Mouse (Mus musculus) T-helper 2 cell (primary cell): ENCODE data around the gene D630039A03Rik.

ENCODE experiments used
- in situ Hi-C: fragments of 300-600 bp; cut with MboI, MseI; formaldehyde crosslinking; loops from one replicate; pipeline ENCODE4 v1.15.1; 2025; ENCODE audit warnings: high pct_unique_total_duplicates

D630039A03Rik gene

GRCm38 (mm10) chr4:57927464-57928205, 11.5 kb upstream of the D630039A03Rik start:
- in situ Hi-C loops, result no loop called here

DNA sequence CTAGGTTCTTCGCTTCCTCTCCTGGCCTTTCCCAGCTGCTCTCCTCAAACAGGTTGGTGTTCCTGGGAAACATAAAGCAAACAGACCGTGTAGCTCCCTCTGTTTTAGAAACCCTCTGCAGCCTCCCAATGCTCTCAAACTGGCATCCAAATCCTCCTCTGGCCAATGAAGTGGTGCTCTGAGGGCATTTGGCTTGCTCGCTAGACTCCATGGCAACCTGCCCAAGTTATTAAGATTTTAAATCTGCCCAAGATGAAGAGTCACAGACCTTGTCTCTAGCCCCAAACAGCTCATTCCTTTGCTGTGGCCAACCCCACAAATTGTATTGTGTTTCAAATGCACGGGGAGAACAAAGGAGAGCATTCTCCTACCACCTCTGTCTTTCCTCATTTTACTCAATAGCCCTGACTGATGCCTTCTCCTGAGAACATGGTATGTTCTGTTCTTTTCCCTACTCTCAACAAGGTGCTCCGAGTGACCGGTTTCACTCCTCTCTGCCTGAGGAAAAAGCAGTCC, 8.5 kb upstream of the D630039A03Rik start:
- in situ Hi-C loops, result loop anchor here (25.0 kb wide), 1 partner anchor 1162 kb away; no protein-coding TSS in a partner anchor

DNA sequence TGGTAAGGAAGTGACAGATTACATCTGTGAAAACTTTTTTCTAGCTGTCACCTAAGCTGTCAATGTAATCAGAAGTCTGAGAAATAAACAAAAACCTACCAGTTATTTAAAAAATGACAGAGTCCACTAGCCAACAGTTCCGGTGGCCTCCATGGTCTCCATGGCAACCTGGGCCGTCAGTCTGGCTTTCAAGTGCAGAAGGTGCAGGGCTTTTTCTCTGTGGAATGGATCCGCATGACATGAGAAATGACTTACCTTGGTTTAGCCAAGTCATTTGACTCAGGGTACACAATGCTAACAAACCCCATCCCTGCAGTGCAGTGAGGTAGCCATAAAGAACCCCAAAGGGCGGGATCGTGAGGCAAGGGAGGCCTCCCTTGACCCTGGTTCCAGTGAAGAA, 6.1 kb upstream of the D630039A03Rik start:
- in situ Hi-C loops, result loop anchor here (25.0 kb wide), 1 partner anchor 1160 kb away; no protein-coding TSS in a partner anchor

- in situ Hi-C loops, result loop anchor here (25.0 kb wide), 1 partner anchor 1158 kb away; no protein-coding TSS in a partner anchor
Measured at GRCm38 (mm10) chr4:57920522-57920921, 4.4 kb upstream of the D630039A03Rik start.

DNA sequence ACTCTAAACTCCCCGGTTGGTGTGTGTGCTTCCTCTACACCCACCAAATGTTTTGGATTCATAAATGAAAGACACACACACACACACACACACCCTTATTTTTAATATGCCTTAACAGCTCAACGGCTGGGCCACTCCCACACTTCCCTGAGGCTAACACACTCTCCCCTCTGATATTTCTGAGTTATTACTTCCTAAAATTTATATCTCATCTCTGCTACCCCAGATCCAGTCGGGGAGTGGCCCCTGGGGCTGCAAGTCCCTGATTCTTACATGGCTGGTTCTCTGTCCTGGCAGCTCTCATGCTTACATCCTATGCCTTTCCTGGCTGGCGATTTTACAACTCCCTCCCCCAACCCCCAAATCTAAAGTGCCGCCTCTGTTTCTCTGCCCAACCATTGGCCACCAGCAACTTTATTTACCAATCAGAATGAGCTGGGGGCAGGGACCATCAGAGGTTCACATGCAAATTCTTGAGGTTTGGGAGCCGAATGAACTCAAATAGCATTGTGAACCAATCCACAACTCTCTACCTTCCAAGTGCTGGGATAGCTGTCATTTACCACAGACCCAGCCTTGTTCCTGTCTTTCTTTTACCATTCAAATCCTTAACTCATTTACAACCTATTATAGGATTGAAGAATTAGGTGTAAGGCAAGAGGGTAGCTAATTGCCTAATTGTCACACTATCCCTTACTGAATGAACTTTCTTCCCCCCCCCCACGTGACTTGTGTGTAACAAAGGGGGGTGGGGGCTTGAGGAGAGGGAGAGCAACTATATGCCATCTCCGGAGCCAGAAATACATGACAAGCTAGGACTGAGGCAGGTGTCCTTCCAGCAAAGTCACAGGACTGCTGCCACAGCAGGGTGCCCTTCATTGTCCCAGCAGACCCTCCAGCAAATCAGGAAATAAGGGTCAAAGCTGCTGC, 3.7 kb upstream of the D630039A03Rik start:
- in situ Hi-C loops, result loop anchor here (25.0 kb wide), 1 partner anchor 1157 kb away; no protein-coding TSS in a partner anchor

- in situ Hi-C loops, result loop anchor here (25.0 kb wide), 1 partner anchor 1154 kb away; no protein-coding TSS in a partner anchor
Measured at GRCm38 (mm10) chr4:57916711-57917110, 614 bp upstream of the D630039A03Rik start.

DNA sequence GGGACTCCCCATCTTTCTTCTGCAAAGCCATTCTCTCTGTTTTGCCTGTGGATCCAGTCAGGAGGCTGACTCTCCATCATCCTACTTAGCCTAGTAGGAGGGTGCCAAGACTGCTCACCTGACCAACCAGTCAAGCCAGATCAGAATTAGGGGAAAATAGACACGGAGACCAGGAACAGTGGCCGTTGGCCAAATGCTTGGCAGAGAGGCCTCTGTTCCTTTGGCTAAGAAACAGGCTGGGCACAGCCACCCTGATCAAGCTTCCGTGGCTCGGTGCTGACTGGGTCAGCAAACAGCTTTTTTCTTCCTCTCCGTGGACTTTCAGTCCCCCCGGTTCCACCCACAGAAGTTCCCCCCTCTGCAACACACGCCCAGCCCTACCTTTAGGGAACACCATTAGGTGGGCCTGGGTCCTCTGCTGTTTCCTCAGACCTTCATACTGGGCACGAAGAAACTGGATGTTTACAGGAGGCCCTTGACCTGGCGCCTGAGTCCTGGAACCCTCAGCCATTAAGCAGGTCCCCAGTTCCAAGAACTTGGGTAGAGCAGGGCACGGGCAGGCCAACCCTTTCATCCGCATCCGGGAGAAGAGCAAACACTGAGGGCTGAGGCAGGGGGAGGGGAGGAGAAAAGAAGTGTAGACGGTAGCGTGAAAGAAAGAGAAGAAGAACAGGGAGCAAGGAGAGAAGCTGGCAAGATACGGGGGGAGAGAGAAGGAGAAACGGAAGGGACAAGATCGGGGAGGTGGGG, 706 bp downstream of the D630039A03Rik start:
- in situ Hi-C loops, result loop anchor here (25.0 kb wide), 1 partner anchor 1153 kb away; no protein-coding TSS in a partner anchor

DNA sequence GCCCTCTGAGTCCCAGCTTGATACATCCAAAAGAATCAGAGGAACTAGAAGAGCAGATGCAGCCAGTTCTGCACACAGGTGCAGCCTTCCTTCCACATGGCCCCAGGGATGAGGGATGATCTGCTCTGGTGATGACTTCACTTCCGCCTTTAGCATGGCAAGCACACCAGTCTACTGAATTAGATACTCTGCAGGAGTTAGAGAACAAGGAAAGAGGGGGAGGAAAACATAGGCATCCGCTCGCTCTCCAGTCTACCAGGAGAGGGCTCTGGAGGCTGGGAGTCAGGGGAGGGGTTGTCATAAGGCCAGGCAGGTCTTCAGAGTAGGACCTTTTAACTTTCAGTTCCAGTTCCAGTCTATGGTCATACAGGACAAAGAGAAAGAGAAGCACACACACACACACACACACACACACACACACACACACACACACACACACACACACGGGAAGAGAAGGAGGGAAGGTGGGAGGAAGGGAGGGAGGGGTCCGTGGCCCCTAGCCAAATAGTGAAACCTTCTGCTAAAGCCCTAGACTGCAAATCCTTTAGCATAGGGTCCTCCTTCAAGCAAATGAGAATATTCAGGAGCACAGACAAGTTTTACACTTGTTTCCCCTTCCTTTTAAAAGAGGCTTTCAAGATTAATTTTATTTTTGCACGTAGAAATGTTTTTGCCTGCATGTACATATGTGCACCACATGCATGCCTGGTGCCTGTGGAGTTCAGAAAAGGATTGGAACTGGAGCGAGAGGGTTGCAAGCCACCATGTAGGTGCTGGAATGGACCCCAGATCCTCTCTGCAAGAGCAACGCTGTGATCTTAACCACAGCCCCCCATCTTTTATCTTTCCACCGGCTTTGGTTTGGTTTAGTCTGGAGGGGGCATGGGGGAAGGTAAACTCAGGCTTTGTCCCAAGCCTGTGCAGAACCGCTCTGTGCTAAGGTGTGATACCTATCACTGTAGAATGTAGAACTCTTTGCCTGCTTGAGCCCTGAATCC, 1.6 kb downstream of the D630039A03Rik start:
- in situ Hi-C loops, result loop anchor here (25.0 kb wide), 1 partner anchor 1152 kb away; no protein-coding TSS in a partner anchor

DNA sequence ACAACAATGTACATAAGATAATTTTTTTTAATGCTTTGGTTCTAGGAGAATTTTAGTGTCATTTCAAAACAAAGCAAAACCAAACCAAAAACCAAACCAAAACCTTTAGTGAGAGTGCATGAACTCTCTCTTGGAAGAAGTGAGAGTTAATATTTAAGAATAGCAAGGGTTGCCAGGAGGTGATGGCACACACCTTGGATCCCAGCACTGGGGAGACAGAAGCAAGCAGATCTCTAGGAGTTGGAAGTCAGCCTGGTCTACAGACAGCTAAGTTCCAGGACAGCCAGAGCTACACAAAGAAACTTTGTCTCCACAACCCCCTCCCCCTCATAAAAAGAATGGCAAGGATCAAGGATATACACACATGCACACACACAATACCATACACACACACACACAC, 3.1 kb downstream of the D630039A03Rik start:
- in situ Hi-C loops, result loop anchor here (25.0 kb wide), 1 partner anchor 1151 kb away; no protein-coding TSS in a partner anchor

DNA sequence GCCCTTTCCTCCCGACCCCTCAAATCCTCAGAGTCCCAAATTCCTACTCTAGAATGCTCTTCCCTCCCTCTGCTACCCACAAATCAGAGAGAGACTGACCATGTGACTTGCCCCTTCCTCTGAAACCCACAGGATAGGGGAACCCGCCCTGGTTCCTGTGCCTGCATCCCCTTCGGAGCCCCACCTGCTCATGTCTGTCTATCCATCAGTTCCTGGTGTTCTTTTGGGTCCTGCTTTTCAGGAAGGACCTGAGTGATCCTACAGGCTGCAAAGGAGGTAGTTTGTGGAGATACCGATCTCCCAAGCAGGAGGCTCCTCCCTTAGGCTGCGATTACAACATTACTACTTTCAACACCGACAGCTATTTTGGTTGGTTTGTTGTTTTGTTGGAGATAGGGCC, 7.2 kb downstream of the D630039A03Rik start:
- in situ Hi-C loops, result loop anchor here (10.0 to 25.0 kb wide), 2 partner anchors 146 to 1147 kb away; no protein-coding TSS in a partner anchor

GRCm38 (mm10) chr4:57906708-57907107, 9.4 kb downstream of the D630039A03Rik start:
- in situ Hi-C loops, result loop anchor here (10.0 to 25.0 kb wide), 2 partner anchors 148 to 1144 kb away; no protein-coding TSS in a partner anchor

- in situ Hi-C loops, result loop anchor here (10.0 to 25.0 kb wide), 2 partner anchors 150 to 1142 kb away; no protein-coding TSS in a partner anchor
Measured at GRCm38 (mm10) chr4:57904638-57905037, 11.5 kb downstream of the D630039A03Rik start.

GRCm38 (mm10) chr4:57904211-57904610, 11.9 kb downstream of the D630039A03Rik start:
- in situ Hi-C loops, result loop anchor here (10.0 to 25.0 kb wide), 2 partner anchors 151 to 1142 kb away; no protein-coding TSS in a partner anchor

DNA sequence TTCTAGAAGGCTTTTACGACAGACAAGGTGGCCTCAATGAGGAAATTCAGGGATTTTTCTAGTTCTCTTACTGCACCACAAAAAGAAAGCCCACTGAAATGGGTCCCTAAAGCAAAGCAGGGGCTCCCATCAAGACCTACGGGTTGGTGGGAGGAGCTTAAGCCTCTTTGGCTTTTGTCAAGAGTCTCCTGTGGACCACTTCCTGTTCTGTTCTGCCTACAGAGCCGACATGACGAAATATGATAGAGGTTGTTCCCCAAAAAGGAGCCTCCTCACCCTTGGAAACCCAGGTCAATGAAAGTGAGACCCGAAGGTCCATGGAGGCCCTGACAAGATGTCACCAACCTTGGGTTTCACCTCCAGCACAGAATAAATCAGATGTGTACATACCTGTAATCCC, 13.5 kb downstream of the D630039A03Rik start:
- in situ Hi-C loops, result loop anchor here (10.0 to 25.0 kb wide), 2 partner anchors 152 to 1140 kb away; no protein-coding TSS in a partner anchor

GRCm38 (mm10) chr4:57901210-57901609, 14.9 kb downstream of the D630039A03Rik start:
- in situ Hi-C loops, result loop anchor here (10.0 to 25.0 kb wide), 2 partner anchors 154 to 1139 kb away; no protein-coding TSS in a partner anchor

DNA sequence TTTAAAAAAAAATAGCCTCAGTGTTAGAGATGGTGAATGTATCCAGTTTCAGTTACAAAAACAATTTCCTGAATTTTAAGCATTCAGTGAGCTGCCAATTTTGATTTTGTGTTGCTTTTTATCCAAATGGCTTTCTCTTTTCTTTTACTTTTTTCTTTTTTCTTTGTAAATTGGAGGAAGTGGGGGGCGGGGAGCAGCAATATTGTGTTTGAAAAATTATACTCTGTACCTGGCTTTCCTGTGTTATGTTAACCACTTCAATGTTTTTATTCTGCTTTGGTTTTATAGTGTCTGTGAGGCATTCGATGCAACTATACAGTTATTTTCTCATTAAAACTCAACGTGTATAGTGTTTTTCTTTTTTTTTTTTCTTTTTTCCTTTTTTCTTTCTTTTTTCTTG, 19.5 kb downstream of the D630039A03Rik start:
- in situ Hi-C loops, result no loop called here

GRCm38 (mm10) chr4:57895902-57896301, 20.2 kb downstream of the D630039A03Rik start:
- in situ Hi-C loops, result no loop called here

GRCm38 (mm10) chr4:57895140-57895539, 21.0 kb downstream of the D630039A03Rik start:
- in situ Hi-C loops, result no loop called here

DNA sequence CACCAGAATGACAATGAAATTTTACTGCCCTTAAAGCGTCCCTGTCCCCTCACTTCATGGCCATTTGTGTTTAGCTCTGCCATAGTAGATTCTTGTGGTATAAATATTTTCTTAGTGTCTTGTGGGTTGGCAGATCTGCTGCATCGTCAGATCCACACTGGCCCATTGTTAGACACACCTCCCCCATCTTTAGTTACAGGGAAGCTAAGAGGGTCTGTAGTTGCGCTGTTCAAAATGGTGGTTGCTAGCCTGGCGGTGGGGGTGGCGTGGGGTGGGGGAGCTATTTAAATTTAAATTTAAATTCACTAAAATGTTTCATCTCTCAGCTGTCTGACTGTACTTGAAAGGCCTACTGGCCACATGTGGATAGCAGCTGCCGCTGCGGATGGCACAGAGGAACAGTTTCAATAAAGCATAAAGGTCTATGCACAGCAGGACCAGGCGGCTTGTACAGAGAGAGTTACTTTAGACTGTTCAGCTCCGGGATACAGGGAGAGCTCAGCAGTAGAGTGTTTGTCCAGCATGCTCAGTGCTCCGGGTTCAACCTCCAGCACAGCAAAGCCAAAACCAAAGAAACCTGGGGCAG, 24.0 kb downstream of the D630039A03Rik start:
- in situ Hi-C loops, result no loop called here
